Mouse (Mus musculus) spleen, adult 2 months (tissue): ENCODE data around the gene Ppp1r16b.

Source experiments
- CTCF ChIP-seq: fragments of 200-500 bp; IDR thresholded peaks from 2 replicates; pipeline ENCODE4 v1.5.1; 2011; ENCODE audit warnings: mild to moderate bottlenecking, inconsistent platforms; ENCODE audit not compliant: insufficient read depth, insufficient read length, insufficient replicate concordance; ENCODE audit errors: extremely low read depth
- POLR2A ChIP-seq: fragments of 200-500 bp; IDR thresholded peaks from 2 replicates; pipeline ENCODE4 v1.6.1; 2011; ENCODE audit warnings: low read depth, low read length, inconsistent platforms

DNA sequence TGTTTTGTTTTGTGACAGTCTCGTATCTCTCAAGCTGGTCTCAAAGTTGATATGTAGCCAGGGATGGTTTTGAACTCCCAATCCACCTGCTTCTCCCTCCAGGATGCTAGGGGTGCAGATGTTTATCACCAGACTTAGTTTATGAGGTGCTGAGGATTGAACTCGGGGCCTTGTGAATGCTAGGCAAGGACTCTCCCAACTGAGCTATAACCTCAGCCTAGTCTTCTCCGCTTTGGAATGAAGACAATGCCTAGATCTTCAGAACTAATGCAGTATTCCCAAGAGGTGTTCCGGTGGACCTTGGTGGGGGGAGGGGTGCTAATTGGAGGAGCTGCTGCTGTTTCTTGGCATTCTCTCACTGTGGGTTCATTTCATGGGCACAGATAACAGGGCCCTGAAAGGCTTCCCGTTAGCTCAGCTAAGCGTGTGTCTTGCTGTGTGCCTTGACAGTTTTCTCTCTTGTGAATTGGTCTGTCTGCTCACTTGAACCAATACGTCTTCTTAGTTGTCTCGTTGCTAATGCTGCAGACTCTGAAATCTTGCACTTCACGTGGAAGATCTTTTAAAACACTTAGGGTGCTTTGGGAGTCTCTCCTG, 19.1 kb downstream of the Ppp1r16b start:
- no peak for TF ChIP-seq CTCF
- no peak for TF ChIP-seq POLR2A
